Mouse (Mus musculus) heart, adult 2 months (tissue): ENCODE data around the gene Zbtb21. TPM values are rescaled to one million over a fixed set of nuclear protein-coding genes. Genes with fewer than 3 reads are reported as not detected.

Experiments
- DNase-seq, 2 experiments: peaks; one replicate each; pipeline ENCODE4 v3.0.0; 2021
- H3K27ac ChIP-seq: fragments of 200-600 bp; 2 replicates; pipeline ENCODE4 v1.8.1; 2022
- H3K27me3 ChIP-seq: fragments of 200-500 bp; 2 replicates; pipeline ENCODE4 v1.6.1; 2012; ENCODE audit warnings: mild to moderate bottlenecking, low read length, inconsistent platforms, mixed read lengths; ENCODE audit not compliant: control insufficient read depth, insufficient read depth
- H3K36me3 ChIP-seq: fragments of 200-500 bp; 2 replicates; pipeline ENCODE4 v1.6.1; 2012; ENCODE audit warnings: low read length, inconsistent platforms; ENCODE audit not compliant: control insufficient read depth, insufficient read depth
- H3K4me1 ChIP-seq: fragments of 200-500 bp; 2 replicates; pipeline ENCODE4 v1.6.1; 2011; ENCODE audit warnings: low read length; ENCODE audit not compliant: control insufficient read depth, insufficient read depth
- H3K4me3 ChIP-seq: fragments of 200-600 bp; 2 replicates; pipeline ENCODE4 v1.8.1; 2022
- H3K79me2 ChIP-seq: fragments of 200-500 bp; replicated peaks from 2 replicates; pipeline ENCODE4 v1.6.1; 2012; ENCODE audit warnings: mild to moderate bottlenecking, inconsistent platforms, low read length, moderate library complexity, mixed read lengths; ENCODE audit not compliant: control insufficient read depth, insufficient read depth
- H3K9ac ChIP-seq: fragments of 200-500 bp; 2 replicates; pipeline ENCODE4 v1.6.1; 2012; ENCODE audit warnings: low read depth, mild to moderate bottlenecking, control low read depth, inconsistent platforms, low read length, mixed read lengths
- CTCF ChIP-seq: fragments of 200-600 bp; IDR thresholded peaks from 2 replicates; pipeline ENCODE4 v1.8.1; 2022; ENCODE audit warnings: antibody characterized with exemption, mild to moderate bottlenecking, moderate library complexity
- EP300 ChIP-seq: fragments of 200-500 bp; IDR thresholded peaks from 2 replicates; pipeline ENCODE4 v1.6.1; 2011; ENCODE audit warnings: low read depth, low read length, control low read depth; ENCODE audit not compliant: insufficient read depth
- POLR2A ChIP-seq: fragments of 200-500 bp; IDR thresholded peaks from 2 replicates; pipeline ENCODE4 v1.6.1; 2011; ENCODE audit warnings: mild to moderate bottlenecking, low read depth, low read length, control low read depth; ENCODE audit not compliant: insufficient read depth
- WGBS: fragments of 180-500 bp; shearing (Covaris S2); methylation state at CpG from one replicate; pipeline ENCODE4 v1.1.7; 2018; 5-methylcytosine and 5-hydroxymethylcytosine counted together
- intact Hi-C: fragments of 180-260 bp; cut with DNase I; formaldehyde crosslinking; loops from one replicate; pipeline ENCODE4 v1.15.1; 2025
- polyA plus RNA-seq: library from polyadenylated mRNA; depleted of rRNA; stranded (reverse); fragments of >200 nt; gene quantifications from 2 replicates; pipeline ENCODE4 v1.2.3, GENCODE M21; 2012
- total RNA-seq, 2 experiments: library from RNA; stranded (reverse); gene quantifications; 2 replicates each; pipeline ENCODE4 v1.2.3; 2021

Gene Zbtb21
- total and polyA plus RNA-seq, 3 experiments, result 7.6 to 12.3 (median 10.4) TPM

- 77% methylated on average over 2 of the region's 2 CpGs for WGBS
- Histone ChIP-seq H3K79me2 (no peaks in the 10 kb centered on the region), H3K9ac (no peak overlapping the region), H3K27me3 (no peaks in the 10 kb centered on the region), H3K36me3 (no peaks in the 10 kb centered on the region; the same call in 1 of the 2 replicates), H3K4me1 (peaks cover 3% of the 10 kb centered on the region), H3K4me3 (no peak overlapping the region), H3K27ac (no peak overlapping the region)
- no peak for DNase-seq
- intact Hi-C loops, result no loop called here
- TF ChIP-seq CTCF, result peak; percentile 54
- no peak for TF ChIP-seq EP300
- TF ChIP-seq POLR2A, result no peak
Observed at GRCm38 (mm10) chr16:97991517-97991916, 29.1 kb upstream of the Zbtb21 start.

GRCm38 (mm10) chr16:97984589-97984988, 22.2 kb upstream of the Zbtb21 start:
- no peak overlapping the region for H3K9ac ChIP-seq
- no peaks in the 10 kb centered on the region for H3K79me2 ChIP-seq
- no peaks in the 10 kb centered on the region for H3K4me1 ChIP-seq
- 86% methylated on average over 5 of the region's 5 CpGs for WGBS
- DNase-seq, result no peak
- H3K27me3 ChIP-seq, result no peaks in the 10 kb centered on the region
- intact Hi-C loops, result no loop called here
- no peak overlapping the region for H3K27ac ChIP-seq
- H3K4me3 ChIP-seq, result no peak overlapping the region
- TF ChIP-seq POLR2A (no peak), CTCF (no peak), EP300 (no peak)
- H3K36me3 ChIP-seq, result no peaks in the 10 kb centered on the region

- H3K27me3 ChIP-seq, result no peaks in the 10 kb centered on the region
- DNase-seq, result no peak
- no peak overlapping the region for H3K9ac ChIP-seq
- 84% methylated on average over 1 of the region's 1 CpGs for WGBS
- intact Hi-C loops, result no loop called here
- no peak overlapping the region for H3K27ac ChIP-seq
- H3K36me3 ChIP-seq, result no peaks in the 10 kb centered on the region
- TF ChIP-seq EP300 (no peak), POLR2A (no peak), CTCF (no peak)
- H3K4me3 ChIP-seq, result no peak overlapping the region
- no peaks in the 10 kb centered on the region for H3K4me1 ChIP-seq
- H3K79me2 ChIP-seq, result no peaks in the 10 kb centered on the region
Observed at GRCm38 (mm10) chr16:97981362-97981761, 18.9 kb upstream of the Zbtb21 start.

GRCm38 (mm10) chr16:97977722-97978121, 15.3 kb upstream of the Zbtb21 start:
- H3K27me3 ChIP-seq, result no peaks in the 10 kb centered on the region
- no peak overlapping the region for H3K9ac ChIP-seq
- no peak overlapping the region for H3K4me3 ChIP-seq
- H3K36me3 ChIP-seq, result no peaks in the 10 kb centered on the region
- intact Hi-C loops, result no loop called here
- WGBS, result 89% methylated on average over 3 of the region's 3 CpGs
- no peak overlapping the region for H3K27ac ChIP-seq
- no peaks in the 10 kb centered on the region for H3K4me1 ChIP-seq
- H3K79me2 ChIP-seq, result no peaks in the 10 kb centered on the region
- no peak for DNase-seq
- no peak for TF ChIP-seq POLR2A
- TF ChIP-seq EP300, result no peak
- no peak for TF ChIP-seq CTCF

GRCm38 (mm10) chr16:97977277-97977676, 14.9 kb upstream of the Zbtb21 start:
- Histone ChIP-seq H3K27ac (no peak overlapping the region), H3K4me1 (no peaks in the 10 kb centered on the region), H3K9ac (no peak overlapping the region), H3K36me3 (no peaks in the 10 kb centered on the region), H3K79me2 (no peaks in the 10 kb centered on the region), H3K4me3 (no peak overlapping the region), H3K27me3 (no peaks in the 10 kb centered on the region)
- 65% methylated on average over 1 of the region's 1 CpGs for WGBS
- intact Hi-C loops, result no loop called here
- TF ChIP-seq POLR2A, result no peak
- no peak for DNase-seq

GRCm38 (mm10) chr16:97963956-97964540, 1.6 kb upstream of the Zbtb21 start:
- Histone ChIP-seq H3K9ac (no peak overlapping the region), H3K36me3 (no peaks in the 10 kb centered on the region), H3K79me2 (no peaks in the 10 kb centered on the region), H3K4me3 (no peak overlapping the region), H3K4me1 (0 out of 2 replicates have a peak, but pooled peaks cover 1% of the 10 kb centered on the region), H3K27me3 (no peaks in the 10 kb centered on the region), H3K27ac (no peak overlapping the region)
- TF ChIP-seq CTCF, result no peak
- TF ChIP-seq EP300, result no peak
- TF ChIP-seq POLR2A, result no peak
- no peak for DNase-seq
- WGBS, result 80% methylated on average over 3 of the region's 3 CpGs
- intact Hi-C loops, result no loop called here
